Mouse (Mus musculus) thymus, postnatal 4 days (tissue): ENCODE measurements at regions not wholly inside any gene's neighbourhood (a gene's known extent, or its start where the extent isn't known, plus 50 kb on each side); places are given as distances from the start of the nearest gene placed in this dataset.
A peak's percentile ranks its signal among the peaks of the same experiment; 100 is the strongest.
"Not testable (repeated sequence)": the region's sequence is repeated elsewhere in the genome, so short reads cannot be mapped to it uniquely, and the experiment has no call there.

ENCODE experiments used
- DNase-seq: peaks from one replicate; pipeline ENCODE4 v3.0.0; 2021

DNA sequence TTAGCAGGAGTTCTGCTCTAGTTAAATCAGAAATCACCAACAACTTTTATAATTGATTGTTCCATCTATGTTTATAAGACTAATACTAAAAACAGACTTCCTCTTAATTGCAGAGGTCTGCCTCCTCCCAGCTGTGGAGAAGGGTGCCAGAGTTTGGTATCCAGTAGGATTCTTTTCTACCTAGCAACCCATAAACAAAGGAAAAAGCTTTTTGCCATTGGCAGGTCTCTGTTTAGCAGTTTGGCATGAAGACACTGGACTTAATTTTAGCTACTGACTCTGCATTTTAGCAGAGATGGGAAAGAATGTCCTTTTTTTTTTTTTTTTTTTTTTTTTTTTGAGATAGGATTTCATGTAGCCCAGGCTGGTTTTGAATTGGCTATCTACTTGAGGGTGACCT, 1628.4 kb downstream of the A830018L16Rik start:
- DNase-seq, result no peak

DNA sequence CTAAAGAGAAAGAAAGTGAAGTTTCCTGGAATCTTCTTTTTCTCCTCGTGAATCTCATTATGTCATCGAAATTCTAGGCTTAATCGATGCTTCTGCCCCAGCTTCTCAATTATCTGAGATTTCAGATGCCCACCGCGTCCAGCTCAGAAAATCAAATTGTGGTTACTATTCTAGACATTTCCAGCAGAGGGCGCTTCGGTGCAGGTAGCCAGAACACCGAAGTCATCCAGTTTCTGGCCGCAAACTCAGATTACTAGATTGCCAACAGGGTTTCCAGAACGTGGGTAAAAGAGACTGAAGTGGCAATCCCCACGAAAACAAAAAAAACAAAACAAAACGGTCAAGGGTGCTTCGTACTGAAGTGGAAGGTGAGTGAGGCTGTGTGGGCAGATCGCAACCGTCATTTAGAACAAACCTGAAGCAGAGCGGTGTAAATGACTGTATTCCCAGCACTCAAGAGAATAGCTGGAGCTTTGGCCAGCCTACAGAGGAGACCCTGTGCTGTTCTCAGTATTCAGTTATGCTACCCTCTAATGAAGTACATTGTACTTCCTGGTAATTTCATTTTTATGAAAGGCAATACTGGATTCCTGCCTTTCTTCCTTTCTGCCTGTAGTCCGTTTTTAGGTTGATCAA, 1636.4 kb downstream of the A830018L16Rik start:
- DNase-seq, result peak; percentile 63

GRCm38 (mm10) chr1:13051433-13052066, 1637.6 kb downstream of the A830018L16Rik start:
- DNase-seq, result not testable (repeated sequence)

- DNase-seq, result peak; percentile 23
Measured at GRCm38 (mm10) chr1:13052067-13052460, 1638.2 kb downstream of the A830018L16Rik start.

GRCm38 (mm10) chr1:13057741-13058140, 1643.8 kb downstream of the A830018L16Rik start:
- no peak for DNase-seq

DNA sequence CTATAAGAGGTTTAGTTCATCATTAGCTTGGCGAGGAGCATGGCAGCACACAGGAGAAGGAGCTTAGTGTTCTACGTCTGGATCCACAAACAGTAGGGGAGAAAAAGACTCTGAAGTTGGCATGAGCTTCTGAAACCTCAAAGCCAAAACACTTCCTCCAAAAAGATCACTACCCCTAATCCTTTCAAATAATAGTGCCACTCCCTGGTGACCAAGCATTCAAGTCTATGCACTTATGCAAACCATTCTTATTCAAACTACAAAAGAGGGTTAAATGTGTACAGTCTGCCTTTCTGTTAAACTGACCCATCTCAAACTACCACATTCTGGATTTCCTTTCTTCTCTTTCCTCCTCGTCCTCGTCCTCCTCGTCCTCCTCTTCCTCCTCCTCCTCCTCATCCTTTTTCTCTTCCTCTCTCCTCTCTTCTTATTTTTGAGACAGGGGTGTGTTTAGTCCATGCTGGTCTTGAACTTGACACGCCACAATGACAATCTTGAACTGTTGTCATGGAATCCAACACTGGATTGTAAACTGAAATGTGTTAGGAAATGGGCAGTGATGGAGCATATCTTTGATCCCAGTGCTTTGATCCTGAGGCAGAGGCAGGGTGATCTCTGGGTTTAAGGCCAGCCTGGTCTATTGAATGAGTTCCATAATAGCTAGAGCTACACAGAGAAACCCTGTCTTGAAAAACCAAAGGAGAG, 1645.9 kb downstream of the A830018L16Rik start:
- DNase-seq, result no peak
